Mouse (Mus musculus) spleen, adult 2 months (tissue): Measurements from ENCODE around the gene BC048679.

ENCODE experiments used
- CTCF ChIP-seq: fragments of 200-500 bp; IDR thresholded peaks from 2 replicates; pipeline ENCODE4 v1.5.1; 2011; ENCODE audit warnings: mild to moderate bottlenecking, inconsistent platforms; ENCODE audit not compliant: insufficient read depth, insufficient read length, insufficient replicate concordance; ENCODE audit errors: extremely low read depth
- POLR2A ChIP-seq: fragments of 200-500 bp; IDR thresholded peaks from 2 replicates; pipeline ENCODE4 v1.6.1; 2011; ENCODE audit warnings: low read depth, low read length, inconsistent platforms

DNA sequence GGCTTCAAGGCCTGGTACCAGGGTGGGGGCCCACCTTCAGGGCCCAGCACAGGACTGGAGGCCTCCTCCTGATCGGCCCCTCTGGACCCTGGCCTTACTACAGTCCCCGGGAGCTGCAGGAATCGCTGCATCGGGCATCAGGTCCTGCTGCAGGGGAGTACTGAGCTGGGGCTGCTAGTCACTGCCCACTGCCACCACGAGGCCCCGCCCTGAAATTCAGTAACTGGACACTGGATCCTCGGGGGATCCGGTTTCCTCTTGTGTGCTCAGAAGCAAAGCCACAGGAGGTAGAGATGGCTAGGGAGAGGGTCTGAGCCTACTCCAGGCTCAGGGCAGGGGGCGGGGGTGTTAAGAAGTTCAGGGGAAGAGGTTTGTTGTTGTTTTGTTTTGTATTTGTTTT is 8.4 kb downstream of the BC048679 start:
- TF ChIP-seq POLR2A, result no peak
- TF ChIP-seq CTCF, result no peak
